Mouse (Mus musculus) heart, embryonic 15.5 days (tissue): ENCODE measurements around the gene Jakmip3. TPM values are rescaled to one million over a fixed set of nuclear protein-coding genes. Genes with fewer than 3 reads are reported as not detected.

Source experiments
- ATAC-seq: fragments of 200-750 bp; cut with Nextera tagmentation; replicated peaks from 2 replicates; pipeline ENCODE4 v1.8.0; 2017; ENCODE audit warnings: low read depth, moderate TSS enrichment; ENCODE audit not compliant: insufficient number of reproducible peaks, insufficient read depth, low FRiP score
- H3K27ac ChIP-seq: fragments of 300-500 bp; sonication (generic); 2 replicates; pipeline ENCODE4 v1.5.1; 2015; ENCODE audit warnings: mild to moderate bottlenecking, inconsistent platforms
- H3K27me3 ChIP-seq: fragments of 300-500 bp; sonication (generic); 2 replicates; pipeline ENCODE4 v1.6.1; 2015; ENCODE audit warnings: inconsistent platforms
- H3K36me3 ChIP-seq: fragments of 300-500 bp; sonication (generic); 2 replicates; pipeline ENCODE4 v1.6.1; 2015; ENCODE audit warnings: mild to moderate bottlenecking, inconsistent platforms
- H3K4me1 ChIP-seq: fragments of 300-500 bp; sonication (generic); replicated peaks from 2 replicates; pipeline ENCODE4 v1.6.1; 2015; ENCODE audit warnings: inconsistent platforms
- H3K4me2 ChIP-seq: fragments of 300-500 bp; sonication (generic); 2 replicates; pipeline ENCODE4 v1.6.1; 2015; ENCODE audit warnings: inconsistent platforms, mild to moderate bottlenecking, moderate library complexity
- H3K4me3 ChIP-seq: fragments of 300-500 bp; sonication (generic); 2 replicates; pipeline ENCODE4 v1.5.1; 2015; ENCODE audit warnings: mild to moderate bottlenecking, inconsistent platforms
- H3K9ac ChIP-seq: fragments of 300-500 bp; sonication (generic); 2 replicates; pipeline ENCODE4 v1.6.1; 2015; ENCODE audit warnings: mild to moderate bottlenecking, inconsistent platforms
- H3K9me3 ChIP-seq: fragments of 300-500 bp; sonication (generic); replicated peaks from 2 replicates; pipeline ENCODE4 v1.6.1; 2016; ENCODE audit warnings: inconsistent platforms
- WGBS: fragments of 180-500 bp; shearing (Covaris S2); methylation state at CpG from one replicate; pipeline ENCODE4 v1.1.7; 2015; ENCODE audit warnings: mixed read lengths; 5-methylcytosine and 5-hydroxymethylcytosine counted together
- polyA plus RNA-seq: library from polyadenylated mRNA; unstranded; fragments of >200 nt; fragmentation: Nextera tagmentation; extraction: Ambion mirVana; gene quantifications from 2 replicates; pipeline ENCODE4 v1.2.1, GENCODE M21; 2015

Gene Jakmip3
- polyA plus RNA-seq, 1 experiment from 2014 or later, result not detected

- Histone ChIP-seq H3K36me3 (no peaks in the 10 kb centered on the region), H3K4me1 (no peaks in the 10 kb centered on the region), H3K9me3 (no peaks in the 10 kb centered on the region), H3K4me3 (no peak overlapping the region), H3K27me3 (0 out of 2 replicates have a peak, but pooled peaks cover 3% of the 10 kb centered on the region), H3K9ac (no peak overlapping the region), H3K4me2 (no peak overlapping the region), H3K27ac (no peak overlapping the region)
- 74% methylated on average over 10 of the region's 10 CpGs for WGBS
- no peak for ATAC-seq
Observed at GRCm38 (mm10) chr7:139101286-139101804, 160.8 kb downstream of the Jakmip3 start.

- WGBS, result 72% methylated on average over 3 of the region's 3 CpGs
- Histone ChIP-seq H3K27ac (no peak overlapping the region), H3K9ac (no peak overlapping the region), H3K27me3 (0 out of 2 replicates have a peak, but pooled peaks cover 3% of the 10 kb centered on the region), H3K4me1 (no peaks in the 10 kb centered on the region), H3K4me2 (no peak overlapping the region), H3K36me3 (no peaks in the 10 kb centered on the region), H3K9me3 (no peaks in the 10 kb centered on the region), H3K4me3 (no peak overlapping the region)
- no peak for ATAC-seq
Observed at GRCm38 (mm10) chr7:139101826-139102225, 161.3 kb downstream of the Jakmip3 start.

GRCm38 (mm10) chr7:139103960-139104381 is 163.4 kb downstream of the Jakmip3 start:
- no peak for ATAC-seq
- no peaks in the 10 kb centered on the region for H3K9me3 ChIP-seq
- no peak overlapping the region for H3K4me2 ChIP-seq
- 0 out of 2 replicates have a peak, but pooled peaks cover 3% of the 10 kb centered on the region for H3K27me3 ChIP-seq
- H3K4me1 ChIP-seq, result peaks cover 5% of the 10 kb centered on the region
- WGBS, result 58% methylated on average over 10 of the region's 10 CpGs
- no peaks in the 10 kb centered on the region for H3K36me3 ChIP-seq
- H3K4me3 ChIP-seq, result no peak overlapping the region
- no peak overlapping the region for H3K27ac ChIP-seq
- no peak overlapping the region for H3K9ac ChIP-seq

- Histone ChIP-seq H3K9ac (no peak overlapping the region), H3K4me3 (no peak overlapping the region), H3K27me3 (0 out of 2 replicates have a peak, but pooled peaks cover 3% of the 10 kb centered on the region), H3K4me1 (peaks cover 5% of the 10 kb centered on the region), H3K4me2 (no peak overlapping the region), H3K27ac (no peak overlapping the region), H3K9me3 (no peaks in the 10 kb centered on the region), H3K36me3 (no peaks in the 10 kb centered on the region)
- no peak for ATAC-seq
- WGBS, result 75% methylated on average over 5 of the region's 5 CpGs
Observed at GRCm38 (mm10) chr7:139105076-139105475, 164.5 kb downstream of the Jakmip3 start.

GRCm38 (mm10) chr7:139105705-139106104 is 165.2 kb downstream of the Jakmip3 start:
- no peaks in the 10 kb centered on the region for H3K36me3 ChIP-seq
- WGBS, result 77% methylated on average over 7 of the region's 7 CpGs
- no peak overlapping the region for H3K4me3 ChIP-seq
- H3K27ac ChIP-seq, result no peak overlapping the region
- no peak overlapping the region for H3K4me2 ChIP-seq
- no peaks in the 10 kb centered on the region for H3K27me3 ChIP-seq
- H3K4me1 ChIP-seq, result peaks cover 5% of the 10 kb centered on the region
- no peak overlapping the region for H3K9ac ChIP-seq
- no peaks in the 10 kb centered on the region for H3K9me3 ChIP-seq
- ATAC-seq, result no peak

- no peak for ATAC-seq
- no peaks in the 10 kb centered on the region for H3K36me3 ChIP-seq
- WGBS, result 83% methylated on average over 9 of the region's 9 CpGs
Observed at GRCm38 (mm10) chr7:139107908-139108650, 167.5 kb downstream of the Jakmip3 start.

GRCm38 (mm10) chr7:139119152-139119774 is 178.7 kb downstream of the Jakmip3 start:
- 0 out of 2 replicates have a peak, but pooled peaks have one; percentile 64 for ATAC-seq
- no peak overlapping the region for H3K4me3 ChIP-seq
- H3K27ac ChIP-seq, result no peak overlapping the region
- peaks cover 18% of the 10 kb centered on the region; the same call in 1 of the 2 replicates for H3K27me3 ChIP-seq
- H3K4me2 ChIP-seq, result no peak overlapping the region
- no peaks in the 10 kb centered on the region for H3K4me1 ChIP-seq
- H3K36me3 ChIP-seq, result no peaks in the 10 kb centered on the region
- no peaks in the 10 kb centered on the region for H3K9me3 ChIP-seq
- no peak overlapping the region for H3K9ac ChIP-seq
- 36% methylated on average over 13 of the region's 13 CpGs for WGBS

More at GRCm38 (mm10) chr7:139107908-139108650, 167.5 kb downstream of the Jakmip3 start:
- H3K4me3 ChIP-seq, result no peak overlapping the region
- H3K9ac ChIP-seq, result no peak overlapping the region
- H3K9me3 ChIP-seq, result no peaks in the 10 kb centered on the region
- no peaks in the 10 kb centered on the region for H3K27me3 ChIP-seq
- no peak overlapping the region for H3K27ac ChIP-seq
- no peak overlapping the region for H3K4me2 ChIP-seq
- H3K4me1 ChIP-seq, result peaks cover 5% of the 10 kb centered on the region

- H3K27ac ChIP-seq, result no peak overlapping the region
- no peaks in the 10 kb centered on the region for H3K9me3 ChIP-seq
- H3K4me2 ChIP-seq, result no peak overlapping the region
- no peak for ATAC-seq
- no peaks in the 10 kb centered on the region for H3K4me1 ChIP-seq
- H3K36me3 ChIP-seq, result no peaks in the 10 kb centered on the region
- WGBS, result 49% methylated on average over 2 of the region's 2 CpGs
- no peak overlapping the region for H3K9ac ChIP-seq
- peaks cover 18% of the 10 kb centered on the region; the same call in 1 of the 2 replicates for H3K27me3 ChIP-seq
- H3K4me3 ChIP-seq, result no peak overlapping the region
Observed at GRCm38 (mm10) chr7:139119775-139120153, 179.2 kb downstream of the Jakmip3 start.

DNA sequence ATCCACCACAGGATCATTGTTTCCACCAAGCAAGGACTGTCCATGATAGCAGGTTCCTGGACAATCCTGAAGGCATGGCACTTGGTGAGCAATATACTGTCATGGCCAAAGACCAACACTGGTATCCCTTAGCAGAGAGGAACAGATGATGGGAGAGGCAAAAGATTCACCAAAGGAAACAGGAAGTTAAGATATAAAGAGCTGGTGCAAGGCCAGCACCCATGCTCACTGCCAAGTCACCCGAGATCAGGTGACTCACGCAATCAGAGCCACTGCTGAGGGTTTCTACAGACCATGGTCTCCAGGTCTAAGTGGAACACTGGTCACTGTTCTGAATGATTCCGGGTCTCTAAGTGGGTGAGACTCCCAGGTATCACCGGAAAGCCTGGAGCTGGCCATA is 185.4 kb downstream of the Jakmip3 start:
- ATAC-seq, result no peak
- Histone ChIP-seq H3K4me2 (no peak overlapping the region), H3K27me3 (peaks cover 21% of the 10 kb centered on the region), H3K9ac (no peak overlapping the region), H3K9me3 (no peaks in the 10 kb centered on the region), H3K27ac (no peak overlapping the region), H3K36me3 (no peaks in the 10 kb centered on the region), H3K4me3 (no peak overlapping the region), H3K4me1 (peaks cover 10% of the 10 kb centered on the region)
- 70% methylated on average over 4 of the region's 4 CpGs for WGBS

- H3K36me3 ChIP-seq, result no peaks in the 10 kb centered on the region
- no peak overlapping the region for H3K4me2 ChIP-seq
- H3K4me3 ChIP-seq, result no peak overlapping the region
- no peak overlapping the region for H3K27ac ChIP-seq
- 63% methylated on average over 7 of the region's 7 CpGs for WGBS
- H3K9me3 ChIP-seq, result no peaks in the 10 kb centered on the region
- peaks cover 10% of the 10 kb centered on the region for H3K4me1 ChIP-seq
- ATAC-seq, result no peak
- no peak overlapping the region for H3K9ac ChIP-seq
- peaks cover 18% of the 10 kb centered on the region for H3K27me3 ChIP-seq
Observed at GRCm38 (mm10) chr7:139126549-139126948, 186.0 kb downstream of the Jakmip3 start.

- H3K27me3 ChIP-seq, result peaks cover 11% of the 10 kb centered on the region
- ATAC-seq, result no peak
- H3K4me1 ChIP-seq, result peaks cover 10% of the 10 kb centered on the region
- no peaks in the 10 kb centered on the region for H3K9me3 ChIP-seq
- H3K4me2 ChIP-seq, result no peak overlapping the region
- H3K27ac ChIP-seq, result no peak overlapping the region
- H3K36me3 ChIP-seq, result no peaks in the 10 kb centered on the region
- no peak overlapping the region for H3K4me3 ChIP-seq
- H3K9ac ChIP-seq, result no peak overlapping the region
- 68% methylated on average over 4 of the region's 4 CpGs for WGBS
Observed at GRCm38 (mm10) chr7:139128994-139129393, 188.5 kb downstream of the Jakmip3 start.
